Mouse (Mus musculus): Measurements from ENCODE around the gene Olfr1418. TPM values are rescaled to one million over a fixed set of nuclear protein-coding genes. Genes with fewer than 3 reads are reported as not detected.

The Olfr1418 gene
- not detected in 2 replicates for polyA plus RNA-seq (2012; rRNA removed)

GRCm38 (mm10) chr19:11860966-11861365 lies at the start of gene Olfr1418:
Gene Olfr1418 (minus strand): TSS chr19:11861066.

GRCm38 (mm10) chr19:11886265-11886664 lies 25.4 kb upstream of the Olfr1418 start, which contains the start of gene Olfr1420:
Gene Olfr1420 (plus strand): TSS chr19:11886565.

GRCm38 (mm10) chr19:11875006-11875405 lies 14.1 kb upstream of the Olfr1418 start, which contains the start of gene Olfr1419:
Gene Olfr1419 (minus strand): TSS chr19:11875106.

GRCm38 (mm10) chr19:11839119-11839518 lies 21.7 kb downstream of the Olfr1418 start, which contains the start of gene Olfr1417:
Gene Olfr1417 (minus strand): TSS chr19:11839219.

GRCm38 (mm10) chr19:11819143-11819700 lies 41.6 kb downstream of the Olfr1418 start, which contains the start of gene Stx3:
Gene Stx3 (minus strand): TSS chr19:11819403.

Other genes with a start within 250 kb of the Olfr1418 start
- 0.05 and 0.15 TPM in 2 replicates for gene Ms4a2, start 237.3 kb downstream of the Olfr1418 start, polyA plus RNA-seq (2012; rRNA removed)
- 0.14 and 0.24 TPM in 2 replicates for gene Ms4a3, start 220.2 kb downstream of the Olfr1418 start, polyA plus RNA-seq (2012; rRNA removed)
- gene Oosp2, start 200.5 kb downstream of the Olfr1418 start, polyA plus RNA-seq (2012; rRNA removed): not detected in 2 replicates
- gene Oosp1, start 169.9 kb downstream of the Olfr1418 start, polyA plus RNA-seq (2012; rRNA removed): not detected in 2 replicates
- not detected in 2 replicates for gene Oosp3, start 164.0 kb downstream of the Olfr1418 start, polyA plus RNA-seq (2012; rRNA removed)
- not detected in 2 replicates for gene Gif, start 113.5 kb downstream of the Olfr1418 start, polyA plus RNA-seq (2012; rRNA removed)
- gene Mrpl16, start 90.7 kb downstream of the Olfr1418 start, polyA plus RNA-seq (2012; rRNA removed): 32.7 and 34.8 TPM in 2 replicates
- 27.9 and 31.0 TPM in 2 replicates for gene Stx3, start 41.7 kb downstream of the Olfr1418 start, polyA plus RNA-seq (2012; rRNA removed)
- gene Olfr1417, start 21.8 kb downstream of the Olfr1418 start, polyA plus RNA-seq (2012; rRNA removed): not detected in 2 replicates
- 0.06 TPM in 1 of 2 replicates, not detected in the other for gene Olfr1419, start 14.0 kb upstream of the Olfr1418 start, polyA plus RNA-seq (2012; rRNA removed)
- not detected in 2 replicates for gene Olfr1420, start 25.5 kb upstream of the Olfr1418 start, polyA plus RNA-seq (2012; rRNA removed)
- gene Patl1, start 51.3 kb upstream of the Olfr1418 start, polyA plus RNA-seq (2012; rRNA removed): 31.4 and 33.7 TPM in 2 replicates
- 34.8 and 35.5 TPM in 2 replicates for gene Osbp, start 104.9 kb upstream of the Olfr1418 start, polyA plus RNA-seq (2012; rRNA removed)
- not detected in 2 replicates for gene Olfr1423, start 180.3 kb upstream of the Olfr1418 start, polyA plus RNA-seq (2012; rRNA removed)
- not detected in 2 replicates for gene Olfr1424, start 201.6 kb upstream of the Olfr1418 start, polyA plus RNA-seq (2012; rRNA removed)
- gene Olfr1425, start 216.7 kb upstream of the Olfr1418 start, polyA plus RNA-seq (2012; rRNA removed): not detected in 2 replicates
- not detected in 2 replicates for gene Olfr1426, start 230.9 kb upstream of the Olfr1418 start, polyA plus RNA-seq (2012; rRNA removed)
- gene Olfr1427, start 242.3 kb upstream of the Olfr1418 start, polyA plus RNA-seq (2012; rRNA removed): not detected in 2 replicates